Mouse (Mus musculus) hematopoietic stem cell, adult 5-6 weeks (primary cell): ENCODE results near the gene Pawr. TPM values are rescaled to one million over a fixed set of nuclear protein-coding genes. Genes with fewer than 3 reads are reported as not detected.
A peak's percentile ranks its signal among the peaks of the same experiment; 100 is the strongest.
"Not testable (repeated sequence)": the region's sequence is repeated elsewhere in the genome, so short reads cannot be mapped to it uniquely, and the experiment has no call there.

Source experiments
- ATAC-seq, 2 experiments: fragments of 125-278 bp in 1 of 2; replicated peaks in 1 of 2; 2 replicates each; pipeline ENCODE4 v1.8.0; 2016 to 2017; ENCODE audit warnings: inconsistent platforms in 2 of 2, mild to moderate bottlenecking in 2 of 2, moderate number of reproducible peaks in 2 of 2, low read depth in 1 of 2, moderate TSS enrichment in 1 of 2; ENCODE audit not compliant: low FRiP score in 2 of 2, poor library complexity in 2 of 2, severe bottlenecking in 2 of 2, insufficient read depth in 1 of 2, low TSS enrichment in 1 of 2
- total RNA-seq: library from RNA; stranded (forward); fragments of 172-1452, 232-1000 nt; gene quantifications from 2 replicates; pipeline ENCODE4 v1.2.3, GENCODE M21; 2017

Pawr gene
- total RNA-seq, 1 experiment from 2014 or later: 1.8 TPM

DNA sequence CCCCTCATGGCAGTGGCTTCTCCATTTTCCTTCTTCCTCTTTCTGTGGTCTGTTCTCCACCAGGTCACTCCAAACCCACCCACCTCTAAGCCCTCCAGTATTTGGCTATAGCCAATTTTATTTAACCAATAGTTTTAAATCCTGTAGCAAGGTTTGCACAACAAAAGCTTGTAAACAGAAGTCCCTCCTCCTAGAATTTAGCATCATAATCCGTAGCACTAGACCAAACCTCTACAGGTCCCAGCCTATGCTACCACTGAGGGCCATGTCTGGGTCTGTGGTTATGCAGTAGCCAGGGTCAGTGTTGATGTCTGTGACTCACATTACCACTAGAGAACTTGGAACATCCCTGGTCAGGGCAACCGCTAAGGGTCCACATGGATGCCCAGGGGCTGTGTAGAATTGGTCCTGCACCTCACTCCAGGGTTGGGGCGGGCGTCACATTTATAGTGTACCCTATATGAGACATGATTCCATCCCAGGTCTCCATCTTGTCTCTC is 71.5 kb downstream of the Pawr start:
- no peak for ATAC-seq

DNA sequence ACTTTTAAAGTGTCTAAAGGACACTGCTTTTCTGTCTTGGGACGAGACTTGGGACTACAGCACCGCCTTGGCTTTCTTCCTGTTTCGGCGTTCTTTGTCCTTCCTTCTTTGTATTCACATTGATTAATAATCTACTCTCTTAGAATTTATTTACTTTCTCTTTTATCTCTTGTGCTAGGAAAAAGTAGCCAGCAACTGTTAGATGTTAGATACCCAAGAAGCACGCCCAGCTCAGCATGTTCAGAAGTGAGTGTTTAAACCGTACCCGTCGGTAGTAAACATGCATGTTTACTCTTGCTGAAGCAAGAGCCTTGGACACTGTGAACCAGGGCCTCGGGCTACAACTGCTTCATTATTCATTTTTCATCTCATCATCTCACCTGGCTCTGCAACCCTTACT is 72.2 kb downstream of the Pawr start:
- ATAC-seq: no peak

DNA sequence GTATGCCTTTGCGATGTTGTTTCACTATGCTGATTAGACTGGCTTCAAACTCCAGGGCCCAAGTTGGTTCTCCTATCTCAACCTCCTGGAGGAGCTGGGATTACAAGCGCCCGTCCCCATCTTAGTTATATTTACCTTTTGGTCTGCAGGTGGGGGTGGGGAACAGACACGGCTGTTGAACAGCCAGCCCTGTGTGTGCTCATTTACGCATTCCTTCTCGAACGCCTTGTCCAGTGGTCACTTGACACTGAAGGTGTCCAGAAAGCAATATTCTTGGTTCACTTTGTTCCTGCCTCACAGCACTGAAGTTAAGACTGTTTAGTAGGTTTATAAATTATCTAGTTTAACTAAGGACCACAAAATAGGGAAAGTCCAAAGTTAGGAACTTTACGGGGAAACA is 73.2 kb downstream of the Pawr start:
- ATAC-seq: no peak

DNA sequence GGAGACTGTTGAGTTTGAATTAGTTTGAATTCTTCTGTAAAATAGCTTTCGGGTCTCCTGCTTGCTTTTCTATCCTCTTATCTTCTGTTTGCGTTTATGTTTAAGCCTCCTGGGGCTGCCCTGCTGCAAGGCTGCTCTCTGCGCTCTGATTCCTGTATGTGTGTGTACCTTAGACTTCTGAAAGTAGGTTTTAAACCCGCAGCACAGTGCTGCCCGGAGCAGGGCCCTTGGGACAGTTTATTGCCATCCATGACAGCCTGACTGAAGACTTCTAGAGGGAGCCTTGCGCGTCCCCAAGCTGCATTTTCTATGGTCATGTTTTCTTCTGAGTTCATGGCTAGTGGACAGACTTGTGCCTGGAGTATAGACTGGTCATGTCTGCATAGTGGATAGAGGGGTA is 74.0 kb downstream of the Pawr start:
- no peak for ATAC-seq

DNA sequence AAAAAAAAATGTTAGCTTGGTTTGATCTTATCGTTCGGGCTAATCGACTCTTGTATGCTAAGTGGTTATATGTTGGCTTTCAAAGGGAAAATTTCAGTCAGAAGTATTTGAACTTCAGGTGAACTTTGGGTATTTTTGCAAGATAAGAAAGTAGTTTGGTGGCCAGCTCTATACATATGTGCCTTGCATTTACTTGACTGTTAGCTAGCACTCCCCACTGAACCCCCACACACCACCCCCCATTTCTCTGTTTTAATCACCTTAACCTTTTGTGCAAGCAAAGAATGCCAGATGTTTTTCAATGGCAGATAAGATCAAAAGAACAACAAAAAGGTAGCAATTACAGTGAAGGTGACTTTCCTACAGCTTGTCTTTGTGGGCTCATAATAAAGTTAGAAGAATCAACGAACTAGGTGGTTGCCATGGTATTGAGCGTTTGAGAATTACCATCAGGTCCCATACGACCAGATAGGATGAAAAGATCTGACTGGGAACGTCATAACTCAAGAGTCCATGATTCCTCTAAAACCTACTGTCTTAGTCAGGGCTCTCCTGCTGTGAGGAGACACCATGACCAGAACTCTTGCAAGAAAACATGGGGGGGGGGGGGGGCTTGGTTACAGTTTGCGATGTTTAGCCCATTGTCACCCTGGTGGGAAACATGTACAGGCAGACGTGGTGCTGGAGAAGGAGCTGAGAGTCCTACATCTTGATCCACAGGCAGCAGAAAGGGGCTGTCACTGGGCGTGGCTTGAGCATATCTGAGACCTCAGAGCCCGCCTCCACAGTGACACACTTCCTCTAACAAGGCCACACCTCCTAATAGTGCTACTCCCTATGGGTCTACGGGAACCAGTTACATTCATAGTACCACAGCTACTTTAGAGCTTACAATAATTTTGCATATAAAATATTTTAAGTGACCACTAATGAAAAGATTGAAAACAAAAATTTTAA is 75.2 kb downstream of the Pawr start:
- ATAC-seq: no peak

DNA sequence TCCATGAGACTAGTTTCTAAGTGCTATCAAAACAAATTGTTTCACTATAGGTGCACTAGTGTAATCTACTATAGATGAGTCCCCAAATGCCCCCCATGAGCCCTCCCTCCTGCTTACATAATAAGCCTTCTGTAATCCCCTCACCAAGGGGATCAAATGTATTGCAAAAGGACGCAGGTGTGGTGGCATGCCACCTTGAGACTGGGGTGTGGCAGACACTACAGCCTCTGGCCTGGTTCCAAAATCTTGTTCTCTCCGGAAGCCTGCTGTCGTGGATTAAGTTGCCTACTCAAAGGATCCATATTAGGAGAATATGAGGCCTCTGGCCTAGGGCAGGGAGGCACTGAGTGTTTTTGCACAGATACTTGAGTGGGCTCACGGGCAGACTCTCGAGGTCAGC is 76.1 kb downstream of the Pawr start:
- no peak for ATAC-seq

DNA sequence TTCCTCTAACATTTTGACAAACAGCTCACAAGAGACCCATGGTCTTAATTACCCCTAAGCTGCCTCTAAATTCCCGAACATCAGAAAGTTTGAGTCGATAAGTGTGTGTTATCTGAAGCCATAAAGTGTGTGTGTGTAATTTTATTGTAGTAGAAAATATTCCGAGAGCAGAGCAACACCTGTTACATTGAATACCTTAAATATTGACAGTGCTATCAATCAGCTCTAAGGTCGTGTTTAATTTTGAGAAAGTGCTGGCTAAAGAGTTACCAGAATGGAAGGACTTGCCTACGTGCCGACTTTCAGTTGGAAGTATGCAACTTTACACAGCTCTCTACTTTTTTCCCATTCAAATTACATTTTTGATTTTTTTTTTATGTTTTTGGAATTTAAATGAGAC is 76.5 kb downstream of the Pawr start:
- no peak for ATAC-seq

DNA sequence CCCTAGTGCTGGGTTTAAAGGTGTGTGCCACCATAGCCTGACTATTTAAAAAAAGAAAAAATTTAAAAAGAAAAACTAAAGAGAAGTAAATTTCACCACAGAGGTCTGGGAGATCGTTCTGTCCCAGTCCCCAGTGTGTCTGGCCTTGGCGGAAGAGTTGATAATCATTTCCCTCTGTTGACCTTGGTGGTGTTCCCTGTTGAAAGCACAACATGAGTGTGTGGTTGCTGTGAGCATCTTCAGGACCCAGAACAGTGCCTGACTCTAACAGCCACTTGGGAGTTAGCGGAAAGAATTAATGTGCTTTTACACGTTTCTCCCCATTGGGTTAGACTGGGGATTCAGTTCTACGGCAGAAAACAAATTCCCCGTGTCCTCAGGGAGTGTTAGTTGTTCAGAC is 77.1 kb downstream of the Pawr start:
- no peak for ATAC-seq

DNA sequence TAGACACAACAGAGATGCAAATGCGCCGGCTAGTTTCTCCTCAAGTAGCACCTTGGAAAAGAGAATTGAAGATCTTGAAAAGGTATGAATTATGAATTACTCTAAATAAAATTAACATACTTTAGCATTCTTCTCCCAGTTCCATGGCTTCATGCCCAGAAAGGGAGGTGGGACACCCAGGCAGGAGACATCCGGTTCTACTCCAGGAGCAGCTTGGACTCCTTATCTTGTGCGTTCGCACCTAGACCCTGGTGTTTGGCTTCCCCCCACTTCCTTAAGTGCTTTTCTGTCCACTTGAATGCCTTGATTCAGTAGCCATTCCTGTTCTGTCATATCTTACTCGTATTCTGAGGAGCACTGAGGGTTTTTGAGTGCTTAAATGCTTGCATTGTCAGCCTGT is 77.6 kb downstream of the Pawr start:
- ATAC-seq: no peak

DNA sequence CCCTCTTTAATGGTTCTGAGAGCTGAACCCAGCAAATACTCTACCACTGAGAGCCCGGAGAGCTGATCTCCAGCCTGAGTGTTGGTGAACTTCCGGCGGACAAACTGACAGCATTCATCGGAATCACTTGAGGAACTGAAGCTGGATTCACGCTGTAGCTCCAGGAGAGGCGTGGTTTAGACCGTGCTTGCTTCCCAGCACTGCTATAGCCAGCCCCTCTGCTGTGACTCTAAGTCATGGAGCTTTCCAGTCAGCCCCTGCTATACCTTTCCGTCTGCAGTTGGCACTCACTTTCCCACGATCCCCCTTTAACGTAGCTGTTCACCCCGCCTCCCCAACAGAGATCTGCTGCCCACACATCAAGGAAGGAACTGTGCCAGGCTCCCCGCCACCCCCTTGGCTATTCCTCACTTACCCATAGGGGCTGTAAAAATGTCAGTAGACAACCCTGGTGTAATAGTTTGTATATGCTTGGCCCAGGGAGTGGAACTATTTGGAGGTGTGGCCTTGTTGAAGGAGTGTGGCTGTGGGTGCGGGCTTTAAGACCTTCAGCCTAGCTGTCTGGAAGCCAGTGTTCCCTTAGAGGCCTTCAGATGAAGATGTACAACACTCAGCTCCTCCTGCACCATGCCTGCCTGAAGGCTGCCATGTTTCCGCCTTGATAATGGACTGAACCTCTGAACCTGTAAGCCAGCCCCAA is 83.2 kb downstream of the Pawr start:
- no peak for ATAC-seq

DNA sequence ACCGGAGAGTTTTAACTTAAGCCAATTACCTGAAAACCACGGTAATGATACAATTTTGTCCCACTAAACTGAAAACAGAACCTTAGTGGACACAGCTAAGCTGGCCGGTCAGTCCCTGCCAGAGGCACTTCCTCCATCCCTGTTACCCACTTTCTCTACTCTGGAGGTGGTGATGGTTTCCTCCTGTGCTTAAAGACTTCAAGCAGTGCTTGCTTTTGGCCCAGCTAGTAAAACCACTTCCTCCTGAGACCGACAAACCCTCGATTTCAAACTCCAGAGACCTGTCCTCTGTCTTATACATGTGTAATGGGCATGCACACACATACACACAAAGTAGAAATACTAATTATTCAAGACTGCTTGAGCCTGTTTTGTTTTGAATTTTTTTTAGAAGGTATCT is 85.5 kb downstream of the Pawr start:
- peak; percentile 51 to 60 for ATAC-seq

DNA sequence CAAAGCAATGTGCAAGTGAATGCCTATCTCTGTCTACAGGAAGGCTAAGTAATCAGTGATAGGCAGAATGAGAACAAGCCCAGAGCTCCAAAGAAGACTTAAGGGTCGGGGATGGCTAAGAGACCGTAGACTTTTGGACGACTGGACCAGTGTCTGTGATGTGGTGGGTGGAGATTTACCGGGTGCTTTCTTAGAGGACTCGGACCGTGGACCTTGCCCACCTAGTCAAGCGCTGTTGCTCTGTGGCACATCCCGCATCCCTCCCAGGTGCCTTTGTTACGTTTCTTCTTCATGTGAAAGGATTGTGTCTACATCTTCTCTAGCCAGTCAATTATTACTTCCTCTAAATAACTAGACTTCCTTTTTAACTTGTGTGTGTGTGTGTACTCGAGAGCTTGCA is 98.6 kb downstream of the Pawr start:
- no peak for ATAC-seq

DNA sequence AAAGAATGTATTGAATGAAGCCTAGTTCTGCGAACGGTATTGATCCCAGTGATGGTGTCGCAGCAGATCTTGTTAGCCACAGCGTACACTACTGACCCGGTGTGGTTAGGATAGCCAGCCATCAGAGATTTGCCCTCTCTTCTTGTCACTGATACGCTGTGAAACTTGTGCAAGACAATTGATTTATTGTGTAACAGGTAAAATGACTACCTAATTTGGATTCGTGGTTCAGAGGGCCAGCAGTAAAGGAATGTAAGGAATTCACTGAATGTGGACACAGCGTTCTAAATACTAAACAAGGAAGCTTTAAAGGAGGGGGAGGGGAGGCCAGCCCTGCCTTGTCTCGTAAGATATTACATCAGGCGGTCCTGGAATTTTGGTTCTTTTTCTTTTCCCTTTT is 100.3 kb downstream of the Pawr start:
- ATAC-seq: no peak

DNA sequence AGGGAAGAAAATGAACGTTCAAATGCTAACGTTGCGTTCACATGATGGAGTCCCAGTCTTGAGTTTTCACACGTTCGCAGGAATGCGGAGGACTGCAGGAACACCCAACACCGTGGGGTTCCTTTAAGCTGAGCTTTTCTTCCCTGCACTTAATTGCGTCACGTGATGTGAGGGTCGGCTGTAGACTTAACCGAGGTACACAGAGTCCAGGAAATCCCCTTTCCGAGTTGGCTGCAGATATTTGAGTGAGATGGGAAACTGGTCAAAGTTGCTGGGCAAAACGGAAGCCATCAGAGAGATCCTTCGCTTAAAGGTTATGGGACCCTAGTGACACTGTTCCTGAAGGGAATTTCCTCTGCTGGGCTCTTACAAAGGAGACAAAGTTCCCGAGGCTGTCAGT is 102.1 kb downstream of the Pawr start:
- peak; percentile 25 to 69; a peak in 2 of 4 replicates for ATAC-seq

DNA sequence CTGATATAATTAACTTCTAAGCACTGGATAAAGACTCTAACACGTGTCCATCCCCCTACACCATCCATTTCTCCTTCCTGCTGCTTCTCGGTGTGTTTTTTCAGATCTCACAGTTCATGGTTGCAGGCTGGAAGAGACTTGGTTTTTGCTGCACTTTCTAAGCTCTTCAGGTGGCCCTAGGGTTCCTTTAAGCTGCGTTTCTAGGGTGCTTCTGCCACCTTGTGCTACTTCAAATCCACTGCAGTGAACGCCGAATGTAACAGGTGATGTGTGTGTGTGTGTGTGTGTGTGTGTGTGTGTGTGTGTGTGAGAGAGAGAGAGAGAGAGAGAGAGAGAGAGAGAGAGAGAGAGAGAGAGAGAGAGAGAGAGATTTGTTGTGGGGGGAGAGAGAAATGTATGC is 103.7 kb downstream of the Pawr start:
- ATAC-seq: peak in 1 of 2 experiments; percentile 62; a peak in 1 of 4 replicates

DNA sequence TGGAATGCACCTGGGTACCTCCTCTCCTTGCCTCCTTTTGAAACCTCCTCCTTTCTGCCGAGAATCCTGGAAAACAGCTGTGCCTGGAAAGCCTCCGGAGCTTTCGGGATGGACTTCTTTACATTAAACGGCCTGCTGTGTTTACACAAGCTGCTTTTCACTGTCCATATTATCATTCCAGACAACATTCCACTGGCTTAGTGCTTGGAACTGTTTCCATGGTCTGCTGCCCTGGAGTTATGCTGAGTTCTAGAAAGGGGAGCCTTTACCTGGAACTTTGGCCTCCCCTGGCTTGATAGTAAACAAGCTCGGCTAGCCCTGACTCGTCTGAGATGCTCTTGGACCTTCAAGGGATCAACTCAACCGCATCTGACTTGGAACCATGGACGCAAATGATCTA is 104.4 kb downstream of the Pawr start:
- no peak for ATAC-seq

DNA sequence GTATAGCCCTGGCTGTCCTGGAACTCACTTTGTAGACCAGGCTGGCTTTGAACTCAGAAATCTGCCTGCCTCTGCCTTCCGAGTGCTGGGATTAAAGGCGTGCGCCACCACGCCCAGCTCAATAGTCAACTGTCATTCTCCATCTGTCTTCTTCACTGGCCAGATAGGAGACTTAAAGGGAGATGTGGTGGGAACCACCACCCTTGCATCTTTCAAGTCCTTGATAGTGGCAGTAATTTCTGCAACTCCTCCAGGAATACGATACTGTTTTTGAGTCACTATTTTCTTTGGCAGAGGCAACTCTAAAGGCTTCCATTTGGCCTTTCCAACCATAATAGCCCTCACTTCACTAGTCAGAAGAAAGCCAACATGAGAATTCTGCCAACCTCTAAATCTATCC is 108.3 kb downstream of the Pawr start:
- ATAC-seq: not testable (repeated sequence)
